Mouse (Mus musculus): ENCODE data around the gene Setd5. TPM values are rescaled to one million over a fixed set of nuclear protein-coding genes. Genes with fewer than 3 reads are reported as not detected.

The Setd5 gene
- polyA plus RNA-seq, 1 experiment from 2014 or later, result 81.1 TPM

DNA sequence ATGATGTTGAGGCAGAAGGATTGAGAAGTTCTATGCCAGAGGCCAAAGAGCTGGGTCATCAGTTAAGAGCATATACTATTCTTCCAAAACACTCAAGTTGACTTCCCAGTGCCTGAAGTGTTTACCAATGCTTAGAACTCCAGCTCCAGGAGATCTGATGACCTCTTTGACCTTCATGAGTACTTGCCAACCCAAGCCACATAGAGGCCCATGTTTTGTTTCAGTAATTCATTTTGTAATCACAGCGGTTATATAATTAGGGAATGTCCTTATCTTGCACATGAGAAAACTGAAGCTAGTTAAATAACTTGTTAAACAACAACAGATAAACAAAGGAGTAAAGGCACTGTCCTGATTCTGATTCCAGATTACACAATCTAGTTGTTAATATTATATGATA, 67.6 kb downstream of the Setd5 start:
- peaks cover 78% of the 10 kb centered on the region for H3K36me3 ChIP-seq
- 98% methylated on average over 1 of the region's 1 CpGs for WGBS
- H3K27me3 ChIP-seq, result no peaks in the 10 kb centered on the region
- no peaks in the 10 kb centered on the region for H3K9me3 ChIP-seq (replicated peaks)
- ATAC-seq (ENCODE audit: insufficient number of reproducible peaks, low FRiP score, low TSS enrichment, low read depth), result no peak
- H3K4me1 ChIP-seq, result no peaks in the 10 kb centered on the region
- H3K4me2 ChIP-seq (replicated peaks), result no peak overlapping the region
- H3K4me3 ChIP-seq (replicated peaks), result no peak overlapping the region
- no peak overlapping the region for H3K9ac ChIP-seq
- no peak overlapping the region for H3K27ac ChIP-seq (replicated peaks)

DNA sequence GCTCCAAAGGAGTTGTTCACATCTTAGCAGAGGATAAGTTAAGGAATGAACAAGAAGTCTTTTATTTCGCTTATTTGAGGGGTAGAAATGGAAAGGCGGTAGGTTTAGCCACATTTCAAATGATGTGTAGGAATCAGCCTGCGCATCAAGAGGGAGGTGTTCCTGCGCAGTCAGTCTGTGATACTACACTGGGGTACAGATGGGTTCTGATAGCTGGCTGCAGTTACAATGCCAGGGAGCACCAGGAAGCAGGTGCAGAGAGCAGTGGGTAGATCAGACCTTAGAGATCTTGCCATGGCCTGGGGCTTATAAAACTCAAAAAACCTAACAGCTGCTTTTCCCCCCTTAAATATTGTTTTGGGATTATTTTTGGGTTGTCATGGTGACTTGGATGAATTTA, 68.1 kb downstream of the Setd5 start:
- Histone ChIP-seq H3K27ac (replicated peaks) (no peak overlapping the region), H3K4me2 (replicated peaks) (no peak overlapping the region), H3K36me3 (peaks cover 81% of the 10 kb centered on the region), H3K9ac (no peak overlapping the region), H3K9me3 (replicated peaks) (no peaks in the 10 kb centered on the region), H3K4me3 (replicated peaks) (no peak overlapping the region), H3K27me3 (no peaks in the 10 kb centered on the region), H3K4me1 (no peaks in the 10 kb centered on the region)
- no peak for ATAC-seq (ENCODE audit: insufficient number of reproducible peaks, low FRiP score, low TSS enrichment, low read depth)
- 95% methylated on average over 4 of the region's 4 CpGs for WGBS

DNA sequence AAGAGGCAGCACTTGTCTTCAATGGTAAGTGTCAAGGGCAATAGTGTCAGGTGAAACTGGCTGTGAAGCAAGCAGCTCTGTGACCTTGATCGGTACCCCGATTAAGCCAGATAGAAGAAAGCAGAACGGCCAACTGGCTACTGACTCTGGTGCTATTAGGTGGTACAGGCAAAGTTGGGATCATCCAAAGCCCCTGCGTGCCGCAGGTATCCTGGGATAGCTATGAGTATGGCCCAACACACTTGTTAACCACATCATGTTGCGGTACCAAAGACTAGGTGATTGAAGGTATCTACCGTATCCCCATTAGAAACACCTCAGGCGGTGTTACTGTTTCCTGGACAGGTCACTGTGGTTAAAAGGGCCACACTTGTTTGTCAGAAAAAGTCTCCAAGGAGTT, 76.9 kb downstream of the Setd5 start:
- Histone ChIP-seq H3K9me3 (replicated peaks) (no peaks in the 10 kb centered on the region), H3K4me3 (replicated peaks) (no peak overlapping the region), H3K4me2 (replicated peaks) (no peak overlapping the region), H3K27me3 (no peaks in the 10 kb centered on the region), H3K4me1 (no peaks in the 10 kb centered on the region), H3K27ac (replicated peaks) (no peak overlapping the region), H3K9ac (no peak overlapping the region), H3K36me3 (peaks cover 63% of the 10 kb centered on the region)
- ATAC-seq (ENCODE audit: insufficient number of reproducible peaks, low FRiP score, low TSS enrichment, low read depth), result no peak
- 94% methylated on average over 8 of the region's 8 CpGs for WGBS

DNA sequence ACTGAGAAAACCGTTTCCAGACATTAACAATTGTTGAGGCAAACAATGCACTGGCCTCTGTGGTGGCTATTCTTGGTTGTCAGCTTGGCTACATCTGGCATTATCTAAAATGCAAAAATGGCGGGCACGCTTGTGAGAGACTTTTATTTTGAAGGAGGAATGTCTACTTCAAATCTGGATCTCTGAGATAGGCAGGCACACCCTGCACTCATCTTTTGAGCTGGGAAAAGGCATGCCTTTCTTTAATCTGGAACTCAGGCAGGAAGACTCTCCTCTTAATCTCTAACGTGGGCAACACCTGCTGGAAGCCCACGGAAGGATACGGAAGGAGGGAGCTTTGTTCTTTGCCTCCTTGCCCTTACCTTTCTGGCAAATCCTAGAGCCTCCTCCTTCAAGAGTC, 77.7 kb downstream of the Setd5 start:
- Histone ChIP-seq H3K4me2 (replicated peaks) (no peak overlapping the region), H3K4me3 (replicated peaks) (no peak overlapping the region), H3K9ac (no peak overlapping the region), H3K27me3 (no peaks in the 10 kb centered on the region), H3K9me3 (replicated peaks) (no peaks in the 10 kb centered on the region), H3K27ac (replicated peaks) (no peak overlapping the region), H3K36me3 (peaks cover 57% of the 10 kb centered on the region), H3K4me1 (no peaks in the 10 kb centered on the region)
- WGBS, result 87% methylated on average over 6 of the region's 6 CpGs
- no peak for ATAC-seq (ENCODE audit: insufficient number of reproducible peaks, low FRiP score, low TSS enrichment, low read depth)

DNA sequence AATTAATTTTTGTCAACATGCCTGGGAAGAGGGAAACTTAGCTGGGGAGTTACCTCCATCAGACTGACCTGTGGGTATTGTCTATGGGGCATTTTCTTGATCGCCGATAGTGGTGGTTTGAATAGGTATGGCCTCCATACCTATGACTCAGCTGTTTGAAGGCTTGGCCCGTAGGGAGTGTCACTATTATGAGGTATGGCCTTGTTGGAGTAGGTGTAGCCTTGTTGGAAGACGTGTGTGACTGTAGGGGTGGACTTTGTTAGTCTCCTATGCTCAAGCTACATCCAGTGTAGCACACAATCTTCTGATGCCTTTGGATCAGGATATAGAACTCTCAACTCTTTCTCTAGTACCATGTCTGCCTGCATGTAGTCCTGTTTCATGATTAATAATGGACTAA, 78.9 kb downstream of the Setd5 start:
- H3K36me3 ChIP-seq, result peaks cover 46% of the 10 kb centered on the region
- 90% methylated on average over 4 of the region's 4 CpGs for WGBS
- H3K9ac ChIP-seq, result no peak overlapping the region

DNA sequence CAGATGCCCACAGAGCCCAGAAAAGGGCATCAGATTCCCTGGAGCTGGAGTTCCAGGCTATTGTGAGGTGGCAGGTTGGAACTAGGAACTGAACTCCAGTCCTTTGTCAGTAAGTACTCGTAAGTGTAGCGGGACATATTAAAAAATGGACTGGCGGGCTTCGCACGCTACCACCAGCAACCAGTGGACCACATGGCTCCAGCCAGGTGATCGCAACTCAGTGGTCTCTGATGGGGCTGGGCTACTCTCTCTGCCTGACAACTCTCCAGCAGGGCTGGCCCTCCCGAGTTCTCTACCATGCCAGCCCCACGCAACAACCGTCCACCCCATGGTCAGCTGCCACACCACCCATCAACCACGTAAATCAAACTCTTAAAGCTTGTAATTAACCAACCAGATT, 82.9 kb downstream of the Setd5 start:
- Histone ChIP-seq H3K9ac (no peak overlapping the region), H3K27me3 (no peaks in the 10 kb centered on the region), H3K4me1 (no peaks in the 10 kb centered on the region), H3K27ac (replicated peaks) (no peak overlapping the region), H3K4me2 (replicated peaks) (no peak overlapping the region), H3K4me3 (replicated peaks) (no peak overlapping the region), H3K36me3 (peaks cover 9% of the 10 kb centered on the region), H3K9me3 (replicated peaks) (no peaks in the 10 kb centered on the region)
- ATAC-seq (ENCODE audit: insufficient number of reproducible peaks, low FRiP score, low TSS enrichment, low read depth), result no peak
- 95% methylated on average over 10 of the region's 10 CpGs for WGBS

More for the DNA sequence above, 78.9 kb downstream of the Setd5 start:
- ATAC-seq (ENCODE audit: insufficient number of reproducible peaks, low FRiP score, low TSS enrichment, low read depth), result no peak
- H3K4me1 ChIP-seq, result no peaks in the 10 kb centered on the region
- H3K4me2 ChIP-seq (replicated peaks), result no peak overlapping the region
- no peak overlapping the region for H3K27ac ChIP-seq (replicated peaks)
- no peaks in the 10 kb centered on the region for H3K9me3 ChIP-seq (replicated peaks)
- no peaks in the 10 kb centered on the region for H3K27me3 ChIP-seq
- H3K4me3 ChIP-seq (replicated peaks), result no peak overlapping the region

DNA sequence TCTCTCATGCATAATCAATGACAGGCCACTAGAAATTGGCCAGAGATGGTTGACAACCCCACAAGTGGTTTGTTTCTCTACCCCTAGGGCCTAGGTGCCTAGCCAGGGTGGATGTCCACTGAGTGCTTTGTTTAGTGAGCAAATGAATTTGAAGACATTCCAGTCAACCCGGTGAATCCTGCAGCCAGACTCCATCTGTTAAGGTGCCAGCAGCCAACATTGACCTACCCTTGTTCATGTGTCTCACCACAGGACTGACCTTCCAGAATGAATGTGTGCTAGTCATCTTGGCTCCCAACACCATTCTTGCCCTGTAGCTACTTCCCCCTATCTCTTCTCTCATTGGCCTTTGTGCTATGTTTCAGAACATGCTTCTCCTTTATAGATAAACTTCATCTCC, 84.8 kb downstream of the Setd5 start:
- 81% methylated on average over 1 of the region's 1 CpGs for WGBS

DNA sequence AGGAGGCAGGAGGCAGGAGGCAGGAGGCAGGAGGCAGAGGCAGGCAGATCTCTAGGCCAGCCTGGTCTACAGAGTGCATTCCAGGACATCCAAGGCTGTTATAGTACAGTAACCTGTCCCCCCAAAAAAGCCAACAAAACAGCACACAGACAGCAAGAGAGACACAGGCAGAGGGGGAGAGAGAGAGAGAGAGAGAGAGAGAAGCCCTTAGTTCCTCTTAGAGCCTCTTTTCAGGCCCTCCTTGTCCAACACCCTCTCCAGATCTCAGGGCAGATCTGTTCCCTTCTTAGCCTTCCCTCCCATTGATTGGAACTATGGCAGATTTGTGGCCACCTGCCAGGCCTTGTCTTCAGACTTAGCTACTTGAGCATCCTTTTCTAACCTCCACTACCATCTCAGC, 86.3 kb downstream of the Setd5 start:
- Histone ChIP-seq H3K9ac (no peak overlapping the region), H3K4me1 (peaks cover 15% of the 10 kb centered on the region), H3K4me3 (replicated peaks) (no peak overlapping the region), H3K27me3 (no peaks in the 10 kb centered on the region), H3K4me2 (replicated peaks) (no peak overlapping the region), H3K27ac (replicated peaks) (no peak overlapping the region), H3K9me3 (replicated peaks) (no peaks in the 10 kb centered on the region), H3K36me3 (0 out of 2 replicates have a peak, but pooled peaks cover 2% of the 10 kb centered on the region)
- no peak for ATAC-seq (ENCODE audit: insufficient number of reproducible peaks, low FRiP score, low TSS enrichment, low read depth)

More for the DNA sequence above, 84.8 kb downstream of the Setd5 start:
- H3K27me3 ChIP-seq, result no peaks in the 10 kb centered on the region
- no peak overlapping the region for H3K27ac ChIP-seq (replicated peaks)
- H3K9ac ChIP-seq, result no peak overlapping the region
- H3K4me3 ChIP-seq (replicated peaks), result no peak overlapping the region
- no peak overlapping the region for H3K4me2 ChIP-seq (replicated peaks)
- H3K9me3 ChIP-seq (replicated peaks), result no peaks in the 10 kb centered on the region
- H3K36me3 ChIP-seq, result peaks cover 2% of the 10 kb centered on the region; the same call in 1 of the 2 replicates
- peaks cover 11% of the 10 kb centered on the region for H3K4me1 ChIP-seq
- no peak for ATAC-seq (ENCODE audit: insufficient number of reproducible peaks, low FRiP score, low TSS enrichment, low read depth)

DNA sequence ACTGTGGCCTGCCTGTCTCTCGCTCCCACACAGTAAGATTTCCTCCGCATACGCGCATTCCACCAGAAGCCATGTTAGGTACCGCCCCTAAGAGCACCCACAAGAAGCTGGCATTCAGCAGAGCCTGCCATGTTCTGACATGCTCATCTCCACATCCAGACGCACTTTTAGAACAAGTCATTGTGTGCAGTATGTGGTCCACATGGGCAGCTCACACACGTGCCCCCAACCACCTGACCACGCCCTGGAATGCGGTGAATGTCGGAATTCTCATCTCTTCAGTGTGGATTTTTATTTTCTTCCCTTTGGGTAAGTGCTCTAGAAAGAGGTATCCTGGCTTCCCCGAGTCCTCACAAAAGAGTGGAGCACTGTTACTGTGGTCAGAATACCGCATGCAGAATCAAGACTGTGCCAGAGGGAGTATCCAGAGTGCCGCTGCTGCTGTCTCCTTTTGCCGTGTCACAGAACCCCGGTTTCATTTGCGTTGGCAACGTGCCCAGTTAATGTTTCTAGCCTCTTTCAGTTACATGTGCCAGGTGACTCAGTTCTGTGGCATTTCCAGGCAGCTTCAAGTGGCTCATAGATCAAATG, 89.6 kb downstream of the Setd5 start:
- peak; percentile 45; the same call in 1 of the 2 replicates for ATAC-seq (ENCODE audit: insufficient number of reproducible peaks, low FRiP score, low TSS enrichment, low read depth)

DNA sequence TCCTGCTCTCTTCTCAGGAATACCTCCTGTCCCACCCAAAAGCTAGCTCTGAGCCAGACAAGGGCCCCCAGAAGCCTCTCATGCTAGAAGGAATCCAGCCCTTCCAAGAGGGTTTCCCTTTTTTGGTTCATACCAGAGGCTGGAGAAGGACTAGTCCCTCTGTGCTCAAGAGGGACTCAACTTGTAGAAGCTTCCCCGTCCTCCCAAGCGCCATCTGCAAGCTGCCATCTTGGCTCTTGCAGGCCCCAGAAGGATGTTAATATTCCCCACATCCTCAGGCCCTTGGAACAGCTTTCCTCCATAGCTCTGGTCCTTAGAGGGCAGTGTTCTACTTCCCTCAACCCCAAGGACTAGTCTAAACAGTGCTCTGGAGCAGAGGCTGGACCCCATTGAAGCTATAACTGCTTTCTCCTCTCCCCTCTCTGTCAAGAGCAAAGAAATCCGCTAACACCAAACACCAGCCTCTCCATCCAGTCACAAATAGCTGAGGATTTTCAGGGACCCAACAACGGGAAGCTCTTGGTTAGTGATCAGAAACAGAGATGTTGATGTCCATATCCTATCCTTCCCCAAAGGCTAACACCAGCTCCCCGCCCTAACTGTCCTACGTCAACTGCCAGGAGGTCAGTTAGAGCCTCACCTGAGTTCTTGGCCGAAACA, 91.3 kb downstream of the Setd5 start:
- H3K4me1 ChIP-seq, result peaks cover 19% of the 10 kb centered on the region
- no peak overlapping the region for H3K9ac ChIP-seq
- no peak overlapping the region for H3K27ac ChIP-seq (replicated peaks)
- WGBS, result 89% methylated on average over 7 of the region's 7 CpGs
- H3K27me3 ChIP-seq, result no peaks in the 10 kb centered on the region
- no peaks in the 10 kb centered on the region for H3K36me3 ChIP-seq
- no peak overlapping the region for H3K4me2 ChIP-seq (replicated peaks)
- ATAC-seq (ENCODE audit: insufficient number of reproducible peaks, low FRiP score, low TSS enrichment, low read depth), result no peak
- no peaks in the 10 kb centered on the region for H3K9me3 ChIP-seq (replicated peaks)
- no peak overlapping the region for H3K4me3 ChIP-seq (replicated peaks)

More for the DNA sequence above, 89.6 kb downstream of the Setd5 start:
- Histone ChIP-seq H3K4me3 (replicated peaks) (peak overlapping the region; percentile 11; the same call in 1 of the 2 replicates), H3K9me3 (replicated peaks) (no peaks in the 10 kb centered on the region), H3K27me3 (no peaks in the 10 kb centered on the region), H3K36me3 (no peaks in the 10 kb centered on the region), H3K4me2 (replicated peaks) (peak overlapping the region; percentile 39), H3K9ac (no peak overlapping the region), H3K4me1 (peaks cover 19% of the 10 kb centered on the region), H3K27ac (replicated peaks) (peak overlapping the region; percentile 79)
- 39% methylated on average over 17 of the region's 17 CpGs for WGBS

DNA sequence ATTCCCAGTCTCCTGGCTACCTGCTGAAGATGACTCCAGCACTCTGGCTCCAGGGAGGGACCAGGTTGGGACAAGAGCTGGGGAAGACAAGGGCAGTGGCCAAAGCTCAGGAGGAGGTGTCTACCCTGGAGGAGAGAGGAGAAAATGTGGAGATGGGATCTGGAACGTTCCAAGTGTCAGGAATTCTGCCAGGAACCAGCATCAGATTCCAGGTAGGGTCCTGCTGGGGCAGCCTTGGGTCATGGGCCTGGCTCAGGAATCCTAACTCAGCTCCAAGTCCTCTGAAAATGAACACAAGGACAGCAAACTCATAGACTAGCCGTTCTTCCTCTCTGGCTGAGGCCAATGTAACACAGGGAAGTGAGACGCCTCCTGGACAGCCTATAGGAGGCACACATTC, 92.7 kb downstream of the Setd5 start:
- H3K27ac ChIP-seq (replicated peaks), result no peak overlapping the region
- no peak overlapping the region for H3K4me2 ChIP-seq (replicated peaks)
- H3K27me3 ChIP-seq, result no peaks in the 10 kb centered on the region
- H3K9ac ChIP-seq, result no peak overlapping the region
- H3K36me3 ChIP-seq, result no peaks in the 10 kb centered on the region
- WGBS, result 64% methylated on average over 3 of the region's 3 CpGs
- H3K9me3 ChIP-seq (replicated peaks), result no peaks in the 10 kb centered on the region
- peaks cover 19% of the 10 kb centered on the region for H3K4me1 ChIP-seq
- no peak overlapping the region for H3K4me3 ChIP-seq (replicated peaks)
- ATAC-seq (ENCODE audit: insufficient number of reproducible peaks, low FRiP score, low TSS enrichment, low read depth), result no peak

DNA sequence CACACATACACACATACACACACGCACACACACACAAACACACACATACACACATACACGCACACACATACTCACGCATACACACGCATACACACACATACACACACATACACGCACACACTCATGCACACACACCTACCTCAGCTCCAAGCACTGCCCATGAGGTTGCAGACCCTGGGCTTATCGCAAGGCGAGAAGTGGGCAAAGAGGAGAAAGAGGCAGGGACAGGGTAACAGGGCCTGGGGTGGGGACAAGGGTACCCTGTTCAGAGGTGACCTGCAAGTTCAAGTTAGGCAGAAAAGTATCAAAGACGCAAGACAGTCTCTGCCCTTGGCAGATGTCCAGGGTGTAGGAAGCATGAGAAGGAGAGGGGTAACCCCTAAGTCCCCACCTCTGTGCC, 93.5 kb downstream of the Setd5 start:
- no peak overlapping the region for H3K27ac ChIP-seq (replicated peaks)
- no peak overlapping the region for H3K4me3 ChIP-seq (replicated peaks)
- no peak overlapping the region for H3K9ac ChIP-seq
- H3K36me3 ChIP-seq, result no peaks in the 10 kb centered on the region
- no peaks in the 10 kb centered on the region for H3K9me3 ChIP-seq (replicated peaks)
- no peak overlapping the region for H3K4me2 ChIP-seq (replicated peaks)
- H3K4me1 ChIP-seq, result peaks cover 19% of the 10 kb centered on the region
- no peaks in the 10 kb centered on the region for H3K27me3 ChIP-seq
- WGBS, result 87% methylated on average over 8 of the region's 8 CpGs
- ATAC-seq (ENCODE audit: insufficient number of reproducible peaks, low FRiP score, low TSS enrichment, low read depth), result no peak
